Mouse (Mus musculus) intestine, embryonic 14.5 days (tissue): Measurements from ENCODE around the gene Lrrn4. TPM values are rescaled to one million over a fixed set of nuclear protein-coding genes. Genes with fewer than 3 reads are reported as not detected.

Source experiments
- ATAC-seq: fragments of 200-750 bp; cut with Nextera tagmentation; replicated peaks from 2 replicates; pipeline ENCODE4 v1.8.0; 2017; ENCODE audit warnings: low read depth, moderate number of reproducible peaks, moderate TSS enrichment, moderate library complexity; ENCODE audit not compliant: low FRiP score, low TSS enrichment
- DNase-seq: peaks from one replicate; pipeline ENCODE4 v3.0.0-alpha.2; 2018; ENCODE audit warnings: low spot score
- H3K27ac ChIP-seq: fragments of 300-500 bp; sonication (generic); 2 replicates; pipeline ENCODE4 v1.5.1; 2014; ENCODE audit warnings: low read depth, mild to moderate bottlenecking, control low read depth
- H3K27me3 ChIP-seq: fragments of 300-500 bp; sonication (generic); replicated peaks from 2 replicates; pipeline ENCODE4 v1.6.1; 2014; ENCODE audit warnings: low read length, control low read depth; ENCODE audit not compliant: control insufficient read depth, insufficient read depth
- H3K36me3 ChIP-seq: fragments of 300-500 bp; sonication (generic); 2 replicates; pipeline ENCODE4 v1.6.1; 2014; ENCODE audit warnings: low read length, control low read depth; ENCODE audit not compliant: control insufficient read depth, insufficient read depth
- H3K4me1 ChIP-seq: fragments of 300-500 bp; sonication (generic); replicated peaks from 2 replicates; pipeline ENCODE4 v1.6.1; 2014; ENCODE audit warnings: low read length, control low read depth, mixed read lengths; ENCODE audit not compliant: control insufficient read depth, insufficient read depth
- H3K4me2 ChIP-seq: fragments of 300-500 bp; sonication (generic); 2 replicates; pipeline ENCODE4 v1.6.1; 2014; ENCODE audit warnings: low read length
- H3K4me3 ChIP-seq: fragments of 300-500 bp; sonication (generic); 2 replicates; pipeline ENCODE4 v1.5.1; 2014; ENCODE audit warnings: low read depth, low read length, control low read depth, mixed read lengths
- H3K9ac ChIP-seq: fragments of 300-500 bp; sonication (generic); 2 replicates; pipeline ENCODE4 v1.6.1; 2014; ENCODE audit warnings: mild to moderate bottlenecking, low read length
- H3K9me3 ChIP-seq: fragments of 300-500 bp; sonication (generic); 2 replicates; pipeline ENCODE4 v1.6.1; 2016; ENCODE audit warnings: low read length, control low read depth; ENCODE audit not compliant: control insufficient read depth
- WGBS: fragments of 180-500 bp; shearing (Covaris S2); extraction: QIAGEN DNeasy Blood & Tissue Kit; methylation state at CpG from one replicate; pipeline ENCODE4 v1.1.7; 2014; 5-methylcytosine and 5-hydroxymethylcytosine counted together
- polyA plus RNA-seq: library from polyadenylated mRNA; unstranded; fragments of >200 nt; fragmentation: Nextera tagmentation; extraction: Ambion mirVana; gene quantifications from 2 replicates; pipeline ENCODE4 v1.2.1, GENCODE M21; 2014

The Lrrn4 gene
- polyA plus RNA-seq, 1 experiment from 2014 or later, result 13.2 TPM

DNA sequence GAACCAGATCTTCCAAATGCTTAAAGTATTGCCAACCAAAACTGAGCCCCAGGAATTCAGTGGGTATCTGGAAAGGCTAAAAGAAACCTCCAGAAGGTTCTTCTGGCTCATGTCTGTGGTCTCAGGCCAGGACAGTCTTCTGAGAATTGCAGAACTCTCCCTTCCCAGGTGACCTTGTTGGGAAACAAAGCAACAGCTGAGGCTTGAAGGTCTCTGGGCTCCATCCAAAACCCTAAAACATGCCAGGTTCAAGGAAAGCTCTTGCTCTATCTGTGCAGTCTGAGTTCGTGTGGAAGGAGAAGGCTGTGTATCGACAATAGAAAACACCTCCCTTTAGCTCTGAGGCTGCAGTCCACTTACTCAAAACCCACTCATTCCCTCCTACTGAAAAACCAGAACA is 24.3 kb upstream of the Lrrn4 start:
- Histone ChIP-seq H3K27ac (no peak overlapping the region), H3K9ac (no peak overlapping the region), H3K9me3 (no peaks in the 10 kb centered on the region), H3K36me3 (no peaks in the 10 kb centered on the region), H3K4me2 (no peak overlapping the region), H3K27me3 (no peaks in the 10 kb centered on the region), H3K4me1 (no peaks in the 10 kb centered on the region), H3K4me3 (no peak overlapping the region)
- no peak for ATAC-seq
- no peak for DNase-seq
- 66% methylated on average over 2 of the region's 2 CpGs for WGBS

DNA sequence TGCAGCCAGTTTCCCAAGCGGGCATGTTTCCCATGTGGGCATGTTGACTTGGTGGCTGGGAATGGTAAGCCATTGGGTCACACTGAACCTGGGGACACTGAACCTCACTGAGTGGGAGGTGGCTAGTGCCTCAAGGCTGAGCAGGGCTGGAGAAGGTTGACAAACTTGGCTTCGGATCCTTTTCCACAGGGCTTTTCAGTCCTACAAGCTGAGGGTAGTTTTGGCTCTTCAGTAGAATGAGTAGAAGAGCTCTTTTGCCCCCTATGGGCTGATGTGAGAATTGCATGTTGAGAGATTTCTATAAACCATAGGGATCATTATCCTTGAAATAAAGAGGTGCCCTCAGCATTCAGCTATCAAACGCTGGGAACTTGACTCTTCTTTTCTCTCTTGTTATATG is 22.8 kb upstream of the Lrrn4 start:
- Histone ChIP-seq H3K4me1 (no peaks in the 10 kb centered on the region), H3K9me3 (no peaks in the 10 kb centered on the region), H3K4me2 (no peak overlapping the region), H3K36me3 (no peaks in the 10 kb centered on the region), H3K27me3 (no peaks in the 10 kb centered on the region), H3K9ac (no peak overlapping the region), H3K4me3 (no peak overlapping the region), H3K27ac (no peak overlapping the region)
- DNase-seq (peak; percentile 65), ATAC-seq (no peak)
- 37% methylated on average over 3 of the region's 3 CpGs for WGBS

GRCm38 (mm10) chr2:132902056-132902455 is 21.4 kb upstream of the Lrrn4 start:
- ATAC-seq (no peak), DNase-seq (no peak)
- Histone ChIP-seq H3K27me3 (no peaks in the 10 kb centered on the region), H3K9ac (no peak overlapping the region), H3K4me2 (no peak overlapping the region), H3K4me3 (no peak overlapping the region), H3K27ac (no peak overlapping the region), H3K9me3 (no peaks in the 10 kb centered on the region), H3K4me1 (no peaks in the 10 kb centered on the region), H3K36me3 (no peaks in the 10 kb centered on the region)
- 70% methylated on average over 4 of the region's 4 CpGs for WGBS

DNA sequence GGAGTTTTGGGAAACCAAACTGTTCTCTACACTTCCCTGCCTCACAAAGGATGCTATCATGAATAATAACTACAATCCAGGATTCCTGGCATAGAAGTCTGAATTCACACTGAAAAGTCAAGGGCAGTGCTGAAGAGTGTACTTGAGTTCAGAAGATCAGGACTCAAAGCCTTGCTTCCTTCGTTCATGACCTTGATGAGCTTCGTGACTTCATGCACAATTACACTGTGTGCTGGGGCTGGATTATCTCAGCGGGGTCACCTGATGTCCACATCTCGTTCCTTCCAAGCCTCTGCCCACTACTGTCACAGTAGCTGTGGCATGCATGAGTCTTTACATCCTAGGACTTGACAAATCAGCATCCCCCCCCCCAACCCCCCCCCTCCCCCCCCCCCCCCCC is 20.9 kb upstream of the Lrrn4 start:
- Histone ChIP-seq H3K27me3 (no peaks in the 10 kb centered on the region), H3K4me3 (no peak overlapping the region), H3K4me2 (no peak overlapping the region), H3K27ac (no peak overlapping the region), H3K4me1 (no peaks in the 10 kb centered on the region), H3K9ac (no peak overlapping the region), H3K36me3 (no peaks in the 10 kb centered on the region), H3K9me3 (no peaks in the 10 kb centered on the region)
- 81% methylated on average over 4 of the region's 4 CpGs for WGBS
- DNase-seq (no peak), ATAC-seq (no peak)

DNA sequence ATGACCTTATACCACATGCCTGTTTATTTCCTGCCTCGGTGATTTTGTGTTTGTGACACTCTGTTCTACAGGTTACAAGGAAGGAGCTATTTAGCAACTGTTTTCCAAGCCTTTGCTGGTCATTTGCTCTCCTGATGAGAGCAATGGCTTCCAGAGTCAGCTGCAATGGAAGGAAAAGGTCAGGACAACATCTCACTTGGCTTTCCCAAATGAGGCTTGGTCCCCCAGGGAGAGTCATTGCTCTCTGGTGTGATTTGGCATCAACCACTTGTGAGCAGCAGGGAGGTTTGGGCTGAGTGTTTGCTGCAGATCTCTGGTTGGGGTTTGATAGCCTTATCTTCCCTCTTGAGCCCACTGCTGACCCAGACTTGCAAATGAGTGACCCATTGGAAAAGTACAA is 19.9 kb upstream of the Lrrn4 start:
- no peak overlapping the region for H3K27ac ChIP-seq
- DNase-seq (no peak), ATAC-seq (no peak)
- H3K36me3 ChIP-seq, result no peaks in the 10 kb centered on the region
- no peak overlapping the region for H3K9ac ChIP-seq
- no peaks in the 10 kb centered on the region for H3K9me3 ChIP-seq
- no peak overlapping the region for H3K4me2 ChIP-seq
- no peaks in the 10 kb centered on the region for H3K27me3 ChIP-seq
- H3K4me1 ChIP-seq, result no peaks in the 10 kb centered on the region
- no peak overlapping the region for H3K4me3 ChIP-seq
- 88% methylated on average over 1 of the region's 1 CpGs for WGBS

- no peak overlapping the region for H3K27ac ChIP-seq
- WGBS, result 62% methylated on average over 1 of the region's 1 CpGs
- no peaks in the 10 kb centered on the region for H3K36me3 ChIP-seq
- no peak overlapping the region for H3K9ac ChIP-seq
- no peaks in the 10 kb centered on the region for H3K9me3 ChIP-seq
- DNase-seq (no peak), ATAC-seq (no peak)
- H3K4me3 ChIP-seq, result no peak overlapping the region
- no peaks in the 10 kb centered on the region for H3K27me3 ChIP-seq
- H3K4me1 ChIP-seq, result no peaks in the 10 kb centered on the region
- no peak overlapping the region for H3K4me2 ChIP-seq
These were observed 17.5 kb upstream of the Lrrn4 start for GRCm38 (mm10) chr2:132898211-132898610.

GRCm38 (mm10) chr2:132893826-132894225 is 13.1 kb upstream of the Lrrn4 start:
- 64% methylated on average over 5 of the region's 5 CpGs for WGBS
- no peak for DNase-seq
- Histone ChIP-seq H3K36me3 (no peaks in the 10 kb centered on the region), H3K27ac (no peak overlapping the region), H3K4me1 (no peaks in the 10 kb centered on the region), H3K9ac (no peak overlapping the region), H3K4me2 (no peak overlapping the region), H3K4me3 (no peak overlapping the region), H3K27me3 (no peaks in the 10 kb centered on the region), H3K9me3 (no peaks in the 10 kb centered on the region)
- ATAC-seq, result no peak

GRCm38 (mm10) chr2:132885312-132885711 is 4.6 kb upstream of the Lrrn4 start:
- no peak for ATAC-seq

GRCm38 (mm10) chr2:132884303-132884967 is 3.7 kb upstream of the Lrrn4 start:
- no peak for ATAC-seq

More at GRCm38 (mm10) chr2:132885312-132885711, 4.6 kb upstream of the Lrrn4 start:
- DNase-seq, result no peak
- Histone ChIP-seq H3K4me1 (0 out of 2 replicates have a peak, but pooled peaks cover 4% of the 10 kb centered on the region), H3K9me3 (no peaks in the 10 kb centered on the region), H3K36me3 (no peaks in the 10 kb centered on the region), H3K4me2 (no peak overlapping the region), H3K27ac (no peak overlapping the region), H3K27me3 (0 out of 2 replicates have a peak, but pooled peaks cover 6% of the 10 kb centered on the region), H3K9ac (no peak overlapping the region), H3K4me3 (no peak overlapping the region)
- 86% methylated on average over 6 of the region's 7 CpGs for WGBS

More at GRCm38 (mm10) chr2:132884303-132884967, 3.7 kb upstream of the Lrrn4 start:
- H3K27me3 ChIP-seq, result 0 out of 2 replicates have a peak, but pooled peaks cover 7% of the 10 kb centered on the region
- no peak overlapping the region for H3K4me3 ChIP-seq
- 0 out of 2 replicates have a peak, but pooled peaks cover 10% of the 10 kb centered on the region for H3K4me1 ChIP-seq
- no peaks in the 10 kb centered on the region for H3K36me3 ChIP-seq
- 42% methylated on average over 8 of the region's 8 CpGs for WGBS
- H3K9me3 ChIP-seq, result no peaks in the 10 kb centered on the region
- peak; percentile 49 for DNase-seq
- H3K4me2 ChIP-seq, result no peak overlapping the region
- no peak overlapping the region for H3K9ac ChIP-seq
- H3K27ac ChIP-seq, result no peak overlapping the region
